Mouse (Mus musculus) cortical plate, adult 2 months (tissue): ENCODE measurements at regions not wholly inside any gene's neighbourhood (a gene's known extent, or its start where the extent isn't known, plus 50 kb on each side); places are given as distances from the start of the nearest gene placed in this dataset.

Source experiments
- CTCF ChIP-seq: fragments of 200-500 bp; IDR thresholded peaks from 2 replicates; pipeline ENCODE4 v1.5.1; 2011; ENCODE audit warnings: mild to moderate bottlenecking, control low read depth, low read length; ENCODE audit not compliant: insufficient read depth; ENCODE audit errors: extremely low read depth
- POLR2A ChIP-seq: fragments of 200-500 bp; IDR thresholded peaks from 2 replicates; pipeline ENCODE4 v1.6.1; 2011; ENCODE audit warnings: mild to moderate bottlenecking, low read length, control low read depth; ENCODE audit not compliant: insufficient read depth; ENCODE audit errors: extremely low read depth

DNA sequence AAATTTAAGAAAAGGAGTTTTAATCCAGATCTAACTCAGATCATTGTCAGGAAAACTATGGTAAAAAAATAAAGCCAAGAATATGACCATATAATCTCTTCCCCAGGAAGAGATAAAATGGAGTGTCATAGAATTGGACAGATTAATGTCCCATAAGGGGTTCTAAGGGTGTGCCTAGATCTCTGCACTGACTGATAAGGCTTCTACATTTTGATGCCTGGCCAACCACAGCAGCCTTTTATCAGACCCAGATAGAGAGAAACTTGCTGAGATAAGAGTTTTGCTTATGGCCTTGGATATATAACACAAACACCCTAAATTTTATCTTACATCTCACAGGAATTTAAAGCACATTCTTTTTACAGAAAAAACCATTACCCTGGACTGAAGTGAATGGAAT lies 351.3 kb upstream of the Ccdc54 start:
- no peak for TF ChIP-seq POLR2A
- TF ChIP-seq CTCF = no peak
